Mouse (Mus musculus) ES-Bruce4 (cell line): ENCODE measurements around the gene Nfe2. TPM values are rescaled to one million over a fixed set of nuclear protein-coding genes. Genes with fewer than 3 reads are reported as not detected.

Experiments used
- H3K27ac ChIP-seq: 2 replicates; pipeline ENCODE4 v1.5.1; 2012; ENCODE audit warnings: low read length, inconsistent platforms; ENCODE audit not compliant: insufficient read depth
- H3K27me3 ChIP-seq: 2 replicates; pipeline ENCODE4 v1.6.1; 2012; ENCODE audit warnings: mild to moderate bottlenecking, low read length, inconsistent platforms; ENCODE audit not compliant: control insufficient read depth, poor library complexity, insufficient read depth, severe bottlenecking
- H3K36me3 ChIP-seq: 2 replicates; pipeline ENCODE4 v1.6.1; 2012; ENCODE audit warnings: inconsistent platforms, mild to moderate bottlenecking, low read length, moderate library complexity; ENCODE audit not compliant: control insufficient read depth, poor library complexity, insufficient read depth, severe bottlenecking
- H3K4me1 ChIP-seq: one replicate; pipeline ENCODE4 v1.8.1; 2011; ENCODE audit warnings: low read length; ENCODE audit not compliant: control insufficient read depth, insufficient read depth
- H3K4me3 ChIP-seq: 2 replicates; pipeline ENCODE4 v1.5.1; 2011; ENCODE audit warnings: low read depth, mild to moderate bottlenecking, low read length
- H3K9ac ChIP-seq: 2 replicates; pipeline ENCODE4 v1.6.1; 2012; ENCODE audit warnings: low read depth, mild to moderate bottlenecking, inconsistent platforms; ENCODE audit not compliant: poor library complexity, severe bottlenecking
- H3K9me3 ChIP-seq: replicated peaks from 2 replicates; pipeline ENCODE4 v1.6.1; 2012; ENCODE audit warnings: mild to moderate bottlenecking, low read length, inconsistent platforms; ENCODE audit not compliant: control insufficient read depth, poor library complexity, insufficient read depth, severe bottlenecking
- CTCF ChIP-seq: IDR thresholded peaks from one replicate; pipeline ENCODE4 v1.8.1; 2011; ENCODE audit warnings: low read depth, low read length
- EP300 ChIP-seq: IDR thresholded peaks from 2 replicates; pipeline ENCODE4 v1.6.1; 2011; ENCODE audit warnings: low read depth, low read length; ENCODE audit not compliant: insufficient read depth
- POLR2A ChIP-seq: IDR thresholded peaks from one replicate; pipeline ENCODE4 v1.8.1; 2011; ENCODE audit warnings: low read length; ENCODE audit not compliant: insufficient read depth
- polyA plus RNA-seq: library from polyadenylated mRNA; stranded (reverse); fragments of >200 nt; gene quantifications from 2 replicates; pipeline ENCODE4 v1.2.4, GENCODE M21; 2011; ENCODE audit warnings: low read depth; ENCODE audit not compliant: missing spikeins, insufficient read depth, insufficient read length

The Nfe2 gene
- polyA plus RNA-seq, 1 experiment: not detected

- no peaks in the 10 kb centered on the region for H3K9me3 ChIP-seq
- no peak overlapping the region for H3K27ac ChIP-seq
- H3K36me3 ChIP-seq: peaks cover 26% of the 10 kb centered on the region
- no peak overlapping the region for H3K4me3 ChIP-seq
- no peaks in the 10 kb centered on the region for H3K27me3 ChIP-seq
- H3K9ac ChIP-seq: no peak overlapping the region
- peaks cover 4% of the 10 kb centered on the region for H3K4me1 ChIP-seq
- TF ChIP-seq CTCF: no peak
- no peak for TF ChIP-seq POLR2A
- no peak for TF ChIP-seq EP300
Measured at GRCm38 (mm10) chr15:103294649-103295048, 36.4 kb upstream of the Nfe2 start.

GRCm38 (mm10) chr15:103293375-103293774 is 35.2 kb upstream of the Nfe2 start:
- no peaks in the 10 kb centered on the region for H3K27me3 ChIP-seq
- H3K9me3 ChIP-seq: no peaks in the 10 kb centered on the region
- H3K9ac ChIP-seq: no peak overlapping the region
- H3K4me1 ChIP-seq: peaks cover 4% of the 10 kb centered on the region
- H3K27ac ChIP-seq: no peak overlapping the region
- H3K36me3 ChIP-seq: peaks cover 29% of the 10 kb centered on the region
- no peak for TF ChIP-seq POLR2A
- H3K4me3 ChIP-seq: no peak overlapping the region

- no peak overlapping the region for H3K4me3 ChIP-seq
- TF ChIP-seq EP300 (no peak), CTCF (no peak), POLR2A (no peak)
- no peaks in the 10 kb centered on the region for H3K9me3 ChIP-seq
- H3K9ac ChIP-seq: no peak overlapping the region
- no peak overlapping the region for H3K27ac ChIP-seq
- H3K4me1 ChIP-seq: peaks cover 4% of the 10 kb centered on the region
- H3K36me3 ChIP-seq: peaks cover 29% of the 10 kb centered on the region
- no peaks in the 10 kb centered on the region for H3K27me3 ChIP-seq
Measured at GRCm38 (mm10) chr15:103292673-103293345, 34.6 kb upstream of the Nfe2 start.

GRCm38 (mm10) chr15:103290843-103291242 is 32.6 kb upstream of the Nfe2 start:
- Histone ChIP-seq H3K4me1 (peaks cover 4% of the 10 kb centered on the region), H3K27ac (no peak overlapping the region), H3K9ac (no peak overlapping the region), H3K4me3 (no peak overlapping the region), H3K36me3 (peaks cover 26% of the 10 kb centered on the region), H3K9me3 (no peaks in the 10 kb centered on the region), H3K27me3 (no peaks in the 10 kb centered on the region)
- TF ChIP-seq POLR2A (no peak), CTCF (no peak), EP300 (no peak)

- no peak overlapping the region for H3K9ac ChIP-seq
- peaks cover under 1% of the 10 kb centered on the region for H3K4me1 ChIP-seq
- TF ChIP-seq POLR2A (no peak), CTCF (no peak), EP300 (no peak)
- peaks cover 26% of the 10 kb centered on the region for H3K36me3 ChIP-seq
- H3K27me3 ChIP-seq: no peaks in the 10 kb centered on the region
- H3K9me3 ChIP-seq: no peaks in the 10 kb centered on the region
- H3K27ac ChIP-seq: no peak overlapping the region
- H3K4me3 ChIP-seq: no peak overlapping the region
Measured at GRCm38 (mm10) chr15:103290417-103290816, 32.2 kb upstream of the Nfe2 start.

GRCm38 (mm10) chr15:103289600-103289999 is 31.4 kb upstream of the Nfe2 start:
- TF ChIP-seq EP300 (no peak), POLR2A (no peak), CTCF (no peak)
- peaks cover 26% of the 10 kb centered on the region for H3K36me3 ChIP-seq
- H3K9ac ChIP-seq: no peak overlapping the region
- H3K27ac ChIP-seq: no peak overlapping the region
- no peak overlapping the region for H3K4me3 ChIP-seq
- H3K9me3 ChIP-seq: no peaks in the 10 kb centered on the region
- no peaks in the 10 kb centered on the region for H3K27me3 ChIP-seq
- H3K4me1 ChIP-seq: no peaks in the 10 kb centered on the region
